Mouse (Mus musculus): ENCODE data around the gene Rasgef1c. TPM values are rescaled to one million over a fixed set of nuclear protein-coding genes. Genes with fewer than 3 reads are reported as not detected.

Rasgef1c gene
- total RNA-seq, 2 experiments from 2014 or later: not detected

DNA sequence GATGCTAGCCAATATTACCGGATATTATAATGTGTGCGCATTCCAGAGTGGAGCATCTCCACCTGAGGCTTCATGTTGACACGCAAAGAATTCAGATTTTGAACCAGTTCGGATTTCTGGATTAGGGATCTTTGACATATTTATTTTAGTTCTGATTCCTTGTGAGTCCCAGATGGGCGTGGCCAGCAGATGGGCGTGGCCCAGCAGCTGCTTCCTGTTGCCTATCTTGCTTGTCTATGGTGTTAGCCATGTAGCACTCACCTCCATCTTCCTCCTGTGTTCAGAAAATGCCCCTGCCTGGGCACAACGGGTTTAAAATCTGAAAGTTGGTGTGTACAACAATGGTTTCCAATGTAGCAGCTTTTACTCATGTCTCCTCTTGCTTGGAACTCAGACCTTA is 24.5 kb downstream of the Rasgef1c start:
- DNase-seq: no peak

DNA sequence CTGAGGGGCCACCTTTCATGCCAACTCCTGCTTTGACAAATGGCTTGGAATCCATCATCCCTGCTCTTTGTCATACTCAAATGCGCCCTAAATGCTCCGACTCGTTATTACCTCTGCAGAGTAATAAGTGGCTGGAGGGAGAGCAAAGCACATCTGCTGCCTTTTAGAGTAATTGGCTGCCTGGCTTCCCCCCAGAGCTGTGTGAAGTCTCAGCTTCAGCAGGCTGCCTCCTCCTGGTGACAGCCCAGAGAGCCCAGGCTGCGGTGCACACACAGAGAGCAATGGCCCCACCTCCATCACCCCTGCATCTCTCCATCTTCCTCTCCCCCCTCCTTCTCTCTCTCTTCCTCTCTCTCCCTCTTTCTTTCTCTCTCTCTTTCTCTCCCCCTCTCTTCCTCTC is 25.5 kb downstream of the Rasgef1c start:
- peak; percentile 21 for DNase-seq

DNA sequence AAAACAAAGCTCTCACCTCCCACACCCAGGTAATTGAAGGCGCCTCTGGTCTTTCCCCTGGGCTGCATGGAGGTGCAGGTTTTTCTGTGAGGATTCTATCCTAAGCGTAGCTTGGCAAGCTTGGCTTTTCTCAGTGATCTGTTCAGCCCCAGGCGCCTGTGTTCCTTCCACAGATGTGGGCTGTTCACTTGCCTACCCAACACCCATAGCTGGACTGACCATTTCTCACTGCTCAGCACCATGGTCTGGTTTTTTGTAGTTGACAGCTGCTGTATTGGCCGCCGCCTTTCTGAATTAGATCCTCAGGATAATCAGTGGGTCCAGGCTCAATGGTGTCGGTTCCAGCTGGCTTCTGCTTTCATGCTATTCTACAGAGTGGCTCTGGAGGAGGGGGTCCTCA is 26.0 kb downstream of the Rasgef1c start:
- no peak for DNase-seq

DNA sequence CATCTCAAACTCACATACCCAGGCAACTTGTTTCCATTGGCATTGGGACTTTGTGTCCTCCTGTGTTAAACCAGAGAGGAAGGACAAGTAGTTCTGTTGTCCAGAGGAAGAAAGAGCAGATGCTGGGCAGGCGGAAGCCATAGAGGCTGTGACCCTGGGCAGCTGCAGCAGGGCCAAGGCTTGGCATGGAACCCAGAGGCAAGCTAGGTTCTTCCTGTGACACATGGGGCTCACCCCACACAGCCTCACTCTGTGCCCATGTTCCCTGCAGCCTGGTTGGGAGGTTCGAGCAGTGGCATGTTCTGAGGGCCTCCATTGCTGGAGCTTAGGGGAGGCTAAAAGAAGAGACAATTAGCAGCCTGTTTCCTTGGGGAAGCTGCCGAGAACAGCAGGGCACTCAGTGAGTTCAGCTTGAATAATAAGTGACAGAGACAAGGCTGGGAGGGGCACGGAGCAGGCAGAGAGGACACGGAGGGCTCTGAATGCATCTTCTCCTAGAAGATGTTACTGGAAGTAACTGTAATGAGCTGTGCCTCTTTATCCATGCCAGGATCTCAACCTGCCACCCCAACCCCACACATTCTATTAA is 29.5 kb downstream of the Rasgef1c start:
- DNase-seq: no peak

DNA sequence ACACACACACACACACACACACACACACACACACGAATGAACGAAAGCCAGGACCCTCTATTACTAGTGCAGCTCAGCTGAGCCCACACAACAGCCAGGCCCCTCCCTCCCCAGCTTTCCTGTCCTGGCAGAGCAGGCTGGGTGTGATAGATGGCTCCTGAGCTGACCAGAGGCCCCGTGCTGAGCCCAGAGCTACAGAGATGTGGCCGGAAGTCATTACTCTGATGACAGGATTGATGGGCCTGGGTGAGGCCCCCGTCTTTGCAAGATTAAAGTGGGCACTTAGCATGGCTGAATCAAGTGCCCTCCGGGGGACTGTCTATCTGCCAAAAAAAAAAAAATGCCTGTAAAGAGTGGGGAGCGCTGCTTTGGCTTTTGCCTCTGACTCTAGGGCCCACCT is 30.2 kb downstream of the Rasgef1c start:
- no peak for DNase-seq

DNA sequence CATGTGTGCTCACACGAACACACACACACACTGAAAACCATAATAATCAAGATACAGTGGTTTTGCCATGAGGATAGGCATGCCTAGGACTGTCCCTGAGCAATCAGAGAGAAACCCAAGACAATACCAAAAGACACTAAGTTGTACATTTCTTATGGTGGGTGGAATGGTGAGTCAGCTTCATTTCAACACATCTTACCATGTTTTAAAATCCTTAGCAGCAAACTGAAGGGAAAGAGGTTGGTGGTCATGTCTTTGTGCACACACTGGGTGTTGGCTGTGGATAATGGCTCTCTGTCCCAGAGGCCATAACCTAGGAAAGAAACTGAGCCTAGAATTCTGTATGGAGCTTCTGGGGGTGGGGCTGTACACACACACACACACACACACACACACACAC is 32.2 kb downstream of the Rasgef1c start:
- DNase-seq: no peak

DNA sequence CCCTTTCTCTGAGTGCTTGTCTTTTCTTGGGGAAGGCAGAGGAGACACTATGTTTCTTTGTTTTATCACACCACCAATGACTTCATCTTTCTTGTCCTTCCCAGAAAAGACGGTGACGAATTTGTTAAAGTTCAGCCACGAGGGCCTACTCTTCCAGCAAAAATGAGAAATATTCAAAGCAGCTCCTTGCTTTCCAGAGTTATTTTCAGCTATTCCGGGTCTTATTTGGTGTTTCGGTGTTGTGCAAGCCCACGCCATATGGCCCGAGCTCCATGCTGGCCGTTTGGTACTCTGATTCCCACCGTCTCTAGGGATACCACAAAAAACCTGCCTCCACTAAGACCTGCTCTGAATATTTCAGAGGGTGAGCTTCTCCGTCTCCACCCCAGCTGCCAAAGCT is 32.7 kb downstream of the Rasgef1c start:
- no peak for DNase-seq

DNA sequence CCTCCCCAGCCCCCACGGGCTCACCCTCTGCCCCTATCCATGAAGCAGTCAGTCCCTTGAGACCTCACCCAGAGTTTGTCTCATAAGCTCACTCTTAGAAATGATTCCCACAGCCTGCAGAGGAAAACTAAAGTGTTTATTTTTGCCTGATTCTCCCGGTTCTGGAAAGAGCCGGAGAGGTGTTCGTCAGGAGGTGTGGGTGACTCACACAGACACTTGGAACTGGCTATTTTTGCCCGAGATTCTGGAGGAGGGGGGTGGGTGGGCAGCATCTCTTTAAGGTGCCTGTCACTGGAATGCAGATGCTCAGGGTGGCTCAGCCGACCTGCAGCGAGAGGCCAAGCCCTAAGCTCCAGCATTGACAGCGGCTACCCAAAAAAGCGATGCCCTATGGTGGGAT is 34.8 kb downstream of the Rasgef1c start:
- DNase-seq: no peak

DNA sequence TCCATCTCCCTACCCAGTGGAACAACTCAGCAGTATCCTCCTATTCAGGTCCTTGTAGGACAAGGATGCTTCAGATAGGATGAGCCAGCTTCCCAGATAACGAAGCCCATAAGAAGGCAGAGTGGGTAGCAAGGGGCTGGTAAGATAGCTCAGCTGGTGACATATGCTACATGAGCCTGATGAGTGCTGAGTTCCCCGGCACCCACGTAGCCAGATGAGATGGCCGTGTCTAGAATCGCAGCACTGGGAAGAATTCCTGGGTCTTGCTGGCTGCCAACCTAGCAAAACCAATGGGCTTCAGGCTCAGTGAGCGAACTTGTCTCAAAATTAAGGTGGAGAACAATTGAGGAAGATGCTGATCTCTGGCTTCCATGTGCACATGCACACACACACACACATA is 36.1 kb downstream of the Rasgef1c start:
- no peak for DNase-seq

DNA sequence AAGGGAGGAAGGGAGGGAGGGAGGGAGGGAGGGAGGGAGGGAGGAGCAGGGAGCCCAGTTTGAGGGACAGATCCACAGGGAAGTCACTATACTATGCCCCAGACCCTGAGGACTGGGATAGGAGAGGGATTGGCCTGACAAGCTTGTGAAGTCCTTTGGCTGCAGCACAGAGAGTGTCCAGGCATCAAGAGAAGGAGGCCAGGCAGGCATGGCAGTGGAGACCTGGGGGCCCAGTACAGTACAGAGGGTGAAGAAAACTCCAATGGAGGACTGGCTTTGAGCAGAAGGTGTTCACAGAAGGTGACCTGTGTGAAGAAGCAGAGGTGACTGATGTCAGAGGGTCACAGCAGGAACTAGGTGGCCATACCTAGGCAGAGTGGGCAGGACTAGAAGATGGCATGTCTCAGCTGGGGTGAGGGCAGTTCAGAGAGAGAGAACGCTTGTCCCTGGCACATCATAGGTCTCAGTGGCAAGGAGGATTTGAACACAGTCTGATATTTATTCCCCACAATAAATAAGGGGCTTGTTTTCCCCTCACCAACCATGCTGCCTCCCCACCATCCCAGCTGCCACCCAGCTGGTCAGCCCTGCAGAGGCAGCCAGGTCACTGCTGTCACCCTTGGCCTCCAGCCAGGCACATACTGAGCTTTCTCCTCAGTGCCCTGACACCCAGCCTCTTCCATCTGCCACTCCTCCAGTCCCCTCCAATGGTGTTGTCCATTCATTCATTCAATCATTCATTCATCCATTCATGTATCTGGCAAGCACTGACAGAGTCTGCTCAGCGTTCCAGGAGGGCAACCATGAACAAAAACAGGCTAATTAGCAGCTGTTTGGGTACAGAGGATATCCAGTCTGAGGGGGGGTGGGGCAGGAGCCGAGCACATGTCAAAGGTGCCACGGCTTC is 36.9 kb downstream of the Rasgef1c start:
- peak; percentile 25 for DNase-seq

DNA sequence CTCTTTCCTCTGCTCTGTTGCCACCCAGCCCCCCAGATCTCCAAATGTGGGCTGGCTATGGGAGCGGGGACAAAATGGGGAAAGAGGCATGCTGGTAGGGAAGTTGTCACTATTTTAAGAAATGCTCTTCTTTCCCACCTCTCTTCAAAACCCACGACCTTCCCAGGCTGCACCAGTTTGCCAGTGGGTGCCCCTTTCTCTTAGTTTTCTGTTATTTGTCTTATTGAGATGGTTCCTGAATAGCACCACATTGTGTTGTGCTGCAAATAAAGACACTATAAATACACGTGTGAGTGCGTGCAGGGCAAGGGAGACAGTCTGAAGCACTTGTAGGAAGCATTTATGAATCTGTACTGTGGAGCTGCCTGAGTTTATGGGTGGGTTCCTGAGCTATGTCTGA is 41.2 kb downstream of the Rasgef1c start:
- DNase-seq: no peak

DNA sequence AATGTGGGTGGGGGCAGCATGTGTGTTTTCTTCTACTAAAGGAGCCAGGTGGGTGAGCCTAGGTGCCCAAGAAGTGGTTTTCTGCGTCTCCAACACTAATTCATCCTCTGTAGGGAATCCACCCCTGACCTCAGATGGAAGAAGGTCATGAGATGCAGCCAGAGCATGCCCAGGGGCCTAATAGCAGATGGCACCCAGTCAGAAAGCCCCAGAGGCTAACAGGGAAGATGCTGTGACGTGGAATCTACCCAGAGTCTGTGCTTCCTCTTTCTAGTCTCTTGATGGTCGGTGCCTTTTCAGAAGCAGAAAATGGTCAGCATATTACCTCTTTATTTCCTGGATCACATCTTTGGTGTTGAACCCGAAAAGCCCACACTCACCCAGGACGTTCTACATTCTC is 42.3 kb downstream of the Rasgef1c start:
- no peak for DNase-seq

DNA sequence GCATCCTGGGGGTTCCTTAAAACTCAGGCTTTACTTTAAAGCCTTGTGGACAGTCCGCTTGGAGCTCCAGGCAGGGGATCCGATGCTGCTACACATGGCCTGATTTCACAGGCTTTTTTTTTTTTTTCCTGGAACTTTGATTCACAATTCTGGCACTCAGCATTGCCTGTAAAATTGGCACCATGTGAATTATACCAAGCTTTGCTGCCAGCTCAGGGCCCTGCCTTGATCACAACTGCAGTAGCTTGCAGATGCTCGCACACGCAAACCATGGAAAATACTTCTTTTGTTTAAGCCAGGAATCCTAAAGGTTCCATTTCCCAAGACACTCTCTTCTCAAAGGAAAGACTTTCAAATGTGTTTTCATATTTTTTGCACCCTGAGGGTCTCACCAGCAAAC is 44.1 kb downstream of the Rasgef1c start:
- DNase-seq: no peak

DNA sequence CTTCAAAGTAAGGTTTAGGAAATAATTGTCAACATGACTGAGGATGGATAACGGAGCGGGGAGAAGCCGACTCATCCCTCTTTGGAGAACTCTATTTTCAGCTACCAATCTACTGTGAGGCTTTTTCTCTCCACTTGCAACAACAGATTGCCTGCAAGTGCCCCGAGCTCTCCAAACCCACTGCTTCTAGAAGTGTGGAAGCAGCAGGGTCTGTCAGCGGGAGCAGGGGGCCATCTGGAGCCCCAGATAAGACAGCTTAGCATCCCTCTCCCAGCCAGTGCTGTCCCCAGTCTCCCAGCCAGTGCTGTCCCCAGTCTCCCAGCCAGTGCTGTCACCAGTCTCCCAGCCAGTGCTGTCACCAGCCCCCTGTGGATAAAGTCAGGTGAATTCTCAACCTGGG is 48.2 kb downstream of the Rasgef1c start:
- no peak for DNase-seq

DNA sequence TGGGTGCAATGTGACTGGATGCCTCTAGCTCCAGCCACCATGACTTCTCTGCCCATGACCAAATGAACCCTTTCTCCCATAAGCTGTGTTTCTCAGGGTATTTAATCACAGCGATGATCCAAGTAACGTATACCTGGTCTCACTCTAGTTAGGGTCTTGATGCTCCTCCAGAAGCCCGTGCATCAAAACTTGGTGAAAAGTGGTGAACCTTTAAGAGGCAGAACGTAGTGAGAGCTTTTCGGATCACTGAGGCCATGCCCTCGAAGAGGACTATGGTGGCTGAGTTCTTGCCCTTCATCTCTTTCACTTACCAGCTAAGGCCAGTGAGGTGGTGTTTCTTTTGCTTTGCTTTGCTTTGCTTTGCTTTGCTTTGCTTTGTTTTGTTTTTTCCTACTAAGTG is 52.0 kb downstream of the Rasgef1c start:
- DNase-seq: no peak

DNA sequence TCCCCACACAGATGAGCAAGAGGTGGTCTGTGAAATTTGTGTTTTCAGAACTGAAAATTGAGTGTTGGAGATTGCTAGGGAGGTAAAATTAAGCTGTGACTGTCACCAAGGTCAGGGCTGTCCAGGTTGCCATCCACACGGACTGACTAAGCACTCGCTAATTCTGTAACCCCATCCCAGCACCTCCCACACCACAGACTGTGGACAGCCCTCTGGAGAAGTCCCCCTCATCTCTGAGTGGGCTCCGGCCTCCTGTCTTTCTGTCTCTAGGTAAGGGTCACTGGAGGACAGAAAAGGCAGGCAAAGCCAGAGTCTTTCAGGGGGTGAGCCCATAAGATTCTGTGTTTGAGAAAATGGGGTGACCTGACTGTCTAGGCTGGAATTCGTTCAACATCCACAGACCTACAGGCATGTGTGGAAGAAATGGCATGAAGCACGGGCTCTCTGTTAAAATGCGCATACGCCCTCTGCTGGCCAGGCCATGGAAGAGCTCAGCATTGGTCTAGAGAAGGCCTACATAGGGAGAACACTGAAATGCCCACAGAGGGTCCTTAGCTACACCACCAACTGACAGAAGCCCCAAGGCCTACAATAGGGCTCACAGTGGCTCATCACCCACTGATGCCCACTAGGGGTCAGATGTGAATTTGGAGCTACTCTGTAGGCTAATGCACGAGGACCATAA is 54.1 kb downstream of the Rasgef1c start:
- peak; percentile 80 for DNase-seq

DNA sequence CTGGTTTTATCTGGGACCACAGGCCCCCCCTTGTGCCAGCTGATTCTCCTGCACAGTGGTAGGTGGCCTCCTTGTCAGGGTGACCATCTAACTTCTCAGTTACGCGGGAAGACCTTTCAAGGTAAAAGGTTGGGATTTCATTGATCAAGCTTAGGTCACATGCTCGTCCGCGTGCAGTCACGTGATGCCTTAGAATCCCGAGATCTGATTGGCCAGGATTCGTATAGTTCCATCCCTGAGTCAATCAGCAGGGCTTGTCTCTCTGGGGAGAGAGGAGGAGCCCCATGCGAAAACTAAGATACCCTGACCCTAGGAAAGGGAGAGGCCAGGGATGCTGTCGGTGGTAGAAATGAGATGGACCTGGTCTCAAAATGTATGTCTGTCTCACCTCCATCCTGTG is 56.4 kb downstream of the Rasgef1c start:
- DNase-seq: no peak

DNA sequence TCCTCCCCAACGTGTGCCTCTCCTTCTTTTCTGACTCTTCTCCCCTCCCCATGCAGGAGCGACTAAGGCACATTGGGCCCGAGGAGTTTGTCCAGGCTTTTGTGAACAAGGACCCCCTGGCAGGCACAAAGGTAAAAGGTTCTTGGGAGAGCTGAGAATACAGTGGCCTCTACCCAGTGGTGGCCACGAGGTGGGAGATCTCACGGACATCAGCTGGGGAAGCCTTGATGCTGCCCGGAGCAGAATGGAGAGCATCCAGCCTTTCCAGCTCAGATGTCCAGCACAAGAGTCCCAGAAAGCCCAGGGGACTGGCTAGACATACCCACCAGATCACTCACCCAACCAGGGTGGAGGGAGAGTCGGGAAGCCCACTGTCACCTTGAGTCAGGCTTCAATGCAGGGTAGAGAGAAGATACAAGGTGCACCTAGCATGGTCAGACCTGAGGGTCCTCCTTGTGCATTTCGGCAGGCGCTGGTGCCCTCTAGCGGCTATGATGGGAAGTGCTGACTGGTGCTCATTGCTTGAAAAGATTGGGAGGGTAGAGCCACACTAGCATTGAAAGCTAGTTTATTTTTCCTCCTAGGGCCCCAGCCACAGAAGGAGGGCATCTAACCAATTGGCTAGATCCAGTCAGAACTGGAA is 59.6 kb downstream of the Rasgef1c start:
- DNase-seq: peak; percentile 80

DNA sequence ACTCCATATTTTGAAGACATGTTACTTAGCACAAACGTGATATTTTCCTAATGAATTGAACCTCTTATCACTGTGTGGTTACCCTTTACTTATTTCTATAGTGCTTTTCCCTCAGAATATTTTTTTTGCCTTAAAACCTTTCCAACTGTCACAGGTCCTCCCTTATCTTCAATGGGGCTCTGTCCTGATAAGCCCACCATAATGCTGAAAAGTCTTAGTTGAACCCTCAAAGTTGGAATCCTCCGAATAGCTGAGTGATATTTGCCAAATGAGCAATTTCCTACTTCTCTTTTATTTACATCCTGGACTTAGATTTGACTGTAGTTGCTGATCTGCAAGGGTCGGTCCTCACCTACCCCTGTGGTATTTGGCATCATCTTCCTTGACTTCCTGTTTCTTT is 63.7 kb downstream of the Rasgef1c start:
- no peak for DNase-seq

DNA sequence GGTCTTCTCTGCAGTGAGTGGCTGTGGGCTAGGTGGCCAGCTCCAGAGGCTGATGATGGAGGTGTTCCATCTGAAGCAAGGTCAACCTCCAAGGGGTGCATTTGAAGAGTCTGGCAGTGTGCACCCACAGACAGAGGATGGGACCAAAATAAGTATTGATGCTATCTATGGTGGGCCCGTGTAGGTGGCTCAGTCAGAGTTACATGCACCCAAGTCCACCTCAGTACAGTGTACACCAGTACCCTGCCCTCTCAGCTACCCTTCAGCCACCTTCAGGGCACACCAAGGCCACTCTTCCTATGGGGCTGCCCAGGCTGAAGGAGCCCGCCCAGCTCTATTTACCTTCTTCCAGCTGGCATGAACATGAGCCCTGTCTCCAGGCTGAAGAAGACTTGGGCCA is 68.1 kb downstream of the Rasgef1c start:
- DNase-seq: no peak

DNA sequence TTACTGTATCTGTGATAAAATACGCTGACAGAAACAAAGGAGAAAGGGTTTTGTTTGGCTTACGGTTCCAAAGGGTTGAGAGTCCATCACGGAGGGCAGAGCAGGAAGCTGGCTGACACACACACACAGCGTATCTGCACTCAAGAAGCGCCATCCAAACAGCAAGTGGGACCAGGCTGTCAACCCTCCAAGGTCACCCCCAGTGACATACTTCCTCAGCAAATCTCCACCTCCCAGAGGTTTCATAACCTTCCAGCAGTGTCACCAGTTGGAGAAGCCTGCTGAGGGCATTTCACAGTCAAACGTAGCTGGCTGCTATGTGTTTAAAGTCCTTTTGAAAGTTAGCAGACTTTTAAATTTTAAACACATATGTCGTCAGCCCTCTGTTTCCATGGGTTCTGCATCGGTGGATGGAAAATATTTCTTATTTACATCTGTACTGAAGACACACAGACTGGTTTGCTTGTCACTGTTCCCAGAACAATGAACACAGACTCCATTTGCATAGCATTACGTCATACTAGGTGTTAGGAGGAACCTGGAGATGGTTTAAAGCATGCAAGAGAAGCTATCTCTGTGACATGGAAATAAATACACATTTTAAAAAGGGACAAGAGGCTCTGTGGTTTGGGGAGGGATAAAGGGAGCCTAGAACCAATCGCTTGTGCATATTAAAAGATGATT is 72.2 kb downstream of the Rasgef1c start:
- DNase-seq: no peak

DNA sequence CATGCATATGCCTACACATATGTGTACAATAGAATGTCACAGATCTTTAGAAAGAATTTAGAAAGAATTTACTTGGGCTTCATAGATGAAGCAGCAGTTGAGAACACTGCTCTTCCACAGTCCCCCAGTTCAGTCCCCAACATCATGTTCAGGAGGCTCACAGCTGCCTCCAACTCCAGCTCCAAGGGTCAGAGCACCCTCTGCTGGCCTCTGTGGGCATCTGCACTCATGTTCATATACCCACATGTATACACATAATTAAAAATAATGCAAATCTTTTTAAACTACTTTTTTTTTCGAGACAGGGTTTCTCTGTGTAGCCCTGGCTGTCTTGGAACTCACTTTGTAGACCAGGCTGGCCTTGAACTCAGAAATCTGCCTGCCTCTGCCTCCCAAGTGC is 73.0 kb downstream of the Rasgef1c start:
- DNase-seq: no peak

Measured in heart, postnatal 4 days (tissue).